Mouse (Mus musculus) neural tube, embryonic 10.5 days (tissue): ENCODE data around the gene Olfr1380.
"Not testable (repeated sequence)": the region's sequence is repeated elsewhere in the genome, so short reads cannot be mapped to it uniquely, and the experiment has no call there.

ENCODE experiments used
- DNase-seq: peaks from one replicate; pipeline ENCODE4 v3.0.0-alpha.2; 2017; ENCODE audit warnings: low spot score; ENCODE audit errors: extremely low spot score

Gene Olfr1380

DNA sequence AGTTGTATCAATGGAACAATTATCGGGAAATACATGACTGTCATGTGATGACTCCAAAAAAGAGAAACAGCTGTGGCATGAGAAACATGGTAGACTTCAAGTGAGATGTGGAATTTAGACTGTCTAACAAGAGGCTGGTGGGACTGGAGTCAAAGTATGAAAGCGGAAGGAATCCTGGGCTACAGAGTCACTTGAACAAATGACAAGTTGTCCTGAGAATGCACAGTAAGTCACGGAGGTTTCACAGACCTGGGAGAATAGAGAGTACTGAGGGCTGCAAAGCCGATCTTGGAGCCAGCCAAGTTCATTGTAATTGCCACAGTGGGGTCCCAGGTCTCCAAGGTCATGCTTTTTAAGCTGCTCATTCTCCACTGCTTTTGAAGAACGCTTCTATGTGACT, at the start of gene Olfr1380:
Gene Olfr1380, plus strand, starts transcription at position 301 of the 400 bp plus-strand sequence.
- DNase-seq = not testable (repeated sequence)

DNA sequence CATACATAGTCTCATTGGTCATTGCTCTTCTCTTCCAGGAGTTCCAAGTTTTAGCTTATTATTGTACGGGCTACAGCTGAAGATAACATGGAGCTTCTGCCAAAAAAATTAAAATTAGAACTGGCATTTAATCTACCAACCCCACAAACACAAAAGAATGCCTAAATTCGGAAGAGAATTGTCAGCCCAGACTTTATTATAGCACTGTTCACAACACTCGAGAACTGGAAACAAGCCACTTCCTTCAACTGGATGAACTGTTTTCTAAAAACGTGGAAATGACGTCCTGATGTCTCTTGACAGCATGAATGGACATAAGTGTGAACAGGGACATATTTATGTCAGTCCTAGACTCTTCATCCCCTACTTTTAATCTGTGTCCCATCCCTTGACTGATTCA, 38.6 kb upstream of the Olfr1380 start:
- DNase-seq = no peak

DNA sequence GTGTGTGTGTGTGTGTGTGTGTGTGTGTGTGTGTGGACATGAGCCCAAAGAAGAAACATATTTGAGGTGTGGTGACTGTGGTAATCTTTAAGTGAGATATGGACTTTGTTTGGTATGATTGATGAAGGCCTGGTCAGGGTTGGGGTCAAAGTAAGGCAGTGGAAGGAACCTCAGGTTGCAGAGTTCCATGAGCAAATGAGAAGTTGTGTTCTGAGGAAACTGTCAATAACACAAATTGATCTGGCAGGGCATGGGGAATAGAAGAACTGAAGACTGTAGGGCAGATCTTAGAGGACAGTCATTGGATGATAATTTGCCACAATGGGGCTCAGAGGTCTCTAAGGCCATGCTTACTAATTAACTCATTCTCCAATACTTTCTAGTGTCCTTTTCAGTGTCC, 37.3 kb upstream of the Olfr1380 start, which contains the start of gene Olfr1383:
Gene Olfr1383, plus strand, starts transcription at position 301 of the 400 bp plus-strand sequence.
- no peak for DNase-seq

DNA sequence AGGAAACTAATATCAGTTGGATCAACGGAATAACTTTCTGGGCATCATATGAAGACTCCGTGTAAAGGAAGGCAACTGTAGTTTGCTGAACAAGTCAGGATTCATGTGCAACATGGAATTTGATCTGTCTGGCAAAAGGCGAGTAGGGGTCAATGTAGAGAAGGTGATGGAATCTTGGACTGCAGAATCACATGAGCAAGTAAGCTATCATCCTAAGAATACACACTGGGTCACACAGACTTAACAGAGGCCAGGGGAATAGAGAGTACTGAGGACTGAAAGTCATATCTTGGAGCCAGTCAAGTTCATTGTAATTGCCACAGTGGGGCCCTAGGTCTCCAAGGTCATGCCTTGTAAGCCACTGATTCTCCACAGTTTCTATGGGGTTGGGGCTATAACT, 28.7 kb upstream of the Olfr1380 start, which contains the start of gene Olfr1382:
Gene Olfr1382, plus strand, starts transcription at position 301 of the 400 bp plus-strand sequence.
- no peak for DNase-seq

DNA sequence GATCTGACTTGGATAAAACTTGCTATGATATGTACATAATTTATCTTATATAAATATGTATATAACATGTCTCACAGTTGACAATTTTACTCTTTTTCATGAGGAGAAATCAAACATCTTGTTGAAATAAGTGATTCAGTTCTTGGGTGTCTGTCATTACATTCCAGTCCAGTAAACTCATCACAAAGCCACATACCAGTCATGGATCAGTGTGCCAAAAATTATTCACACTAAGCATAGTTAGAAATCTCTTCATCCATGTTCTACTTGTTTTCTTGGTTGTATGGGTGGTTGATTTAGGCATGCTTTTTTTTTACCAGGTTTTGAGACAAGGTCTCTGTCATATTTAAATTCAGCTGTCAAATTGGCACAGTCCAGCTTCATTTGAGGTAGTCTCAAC, 23.9 kb upstream of the Olfr1380 start:
- no peak for DNase-seq

DNA sequence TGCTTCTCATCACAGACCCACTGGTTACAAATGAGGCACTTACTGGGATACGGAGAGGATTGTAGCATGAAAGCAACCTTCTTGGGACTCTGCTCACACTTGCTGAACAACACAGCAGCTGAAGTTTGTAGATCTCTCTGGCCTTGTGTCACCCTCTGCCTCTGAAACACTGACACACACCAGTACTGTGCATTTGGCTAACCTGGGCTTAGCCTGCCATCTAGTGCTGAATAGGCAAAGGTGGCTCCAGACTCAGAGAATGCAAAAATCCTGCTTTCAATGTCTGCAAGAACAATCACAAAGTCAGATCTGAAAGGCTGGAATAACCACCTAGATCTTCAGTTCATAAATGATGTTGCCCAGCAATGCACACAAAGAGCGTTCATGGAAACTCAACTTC, 20.0 kb upstream of the Olfr1380 start:
- DNase-seq = not testable (repeated sequence)

DNA sequence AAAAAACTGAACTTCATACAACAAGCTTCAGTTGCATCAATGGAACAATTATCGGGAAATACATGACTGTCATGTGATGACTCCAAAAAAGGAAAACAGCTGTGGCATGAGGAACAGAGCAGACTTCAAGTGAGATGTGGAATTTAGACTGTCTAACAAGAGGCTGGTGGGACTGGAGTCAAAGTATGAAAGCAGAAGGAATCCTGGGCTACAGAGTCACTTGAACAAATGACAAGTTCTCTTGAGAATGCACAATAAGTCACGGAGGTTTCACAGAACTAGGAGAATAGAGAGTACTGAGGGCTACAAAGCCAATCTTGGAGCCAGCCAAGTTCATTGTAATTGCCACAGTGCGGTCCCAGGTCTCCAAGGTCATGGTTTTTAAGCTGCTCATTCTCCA, 13.5 kb upstream of the Olfr1380 start, which contains the start of gene Olfr1381:
Gene Olfr1381, plus strand, starts transcription at position 301 of the 400 bp plus-strand sequence.
- DNase-seq = not testable (repeated sequence)

DNA sequence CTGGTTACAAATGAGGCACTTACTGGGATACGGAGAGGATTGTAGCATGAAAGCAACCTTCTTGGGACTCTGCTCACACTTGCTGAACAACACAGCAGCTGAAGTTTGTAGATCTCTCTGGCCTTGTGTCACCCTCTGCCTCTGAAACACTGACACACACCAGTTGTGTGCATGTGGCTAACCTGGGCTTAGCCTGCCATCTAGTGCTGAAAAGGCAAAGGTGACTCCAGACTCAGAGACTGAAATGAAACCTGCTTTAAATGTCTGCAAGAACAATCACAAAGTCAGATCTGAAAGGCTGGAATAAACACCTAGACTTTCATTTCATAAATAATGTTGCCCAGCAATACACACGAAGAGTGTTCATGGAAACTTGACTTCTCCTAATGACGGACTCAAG, 2.6 kb upstream of the Olfr1380 start:
- DNase-seq = not testable (repeated sequence)

DNA sequence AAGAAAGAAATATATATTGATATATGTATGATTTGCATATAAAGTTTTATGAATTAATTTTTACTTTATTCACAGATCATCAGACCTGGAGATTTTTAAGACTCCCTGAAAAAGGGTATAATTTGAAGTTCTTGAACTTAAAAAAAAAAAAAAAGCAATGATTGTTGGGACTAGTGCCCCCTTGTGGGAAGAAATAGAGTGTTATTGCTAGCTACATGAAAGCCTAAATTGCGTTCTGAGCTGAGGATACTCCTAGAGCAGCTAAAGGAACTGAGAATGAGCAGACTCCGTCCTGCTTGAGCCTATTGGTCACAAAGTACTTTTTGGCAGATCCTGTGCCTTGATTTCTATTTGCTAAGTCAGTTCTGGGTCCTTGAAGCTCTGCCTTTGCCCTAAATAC, 18.4 kb downstream of the Olfr1380 start:
- DNase-seq = not testable (repeated sequence)

DNA sequence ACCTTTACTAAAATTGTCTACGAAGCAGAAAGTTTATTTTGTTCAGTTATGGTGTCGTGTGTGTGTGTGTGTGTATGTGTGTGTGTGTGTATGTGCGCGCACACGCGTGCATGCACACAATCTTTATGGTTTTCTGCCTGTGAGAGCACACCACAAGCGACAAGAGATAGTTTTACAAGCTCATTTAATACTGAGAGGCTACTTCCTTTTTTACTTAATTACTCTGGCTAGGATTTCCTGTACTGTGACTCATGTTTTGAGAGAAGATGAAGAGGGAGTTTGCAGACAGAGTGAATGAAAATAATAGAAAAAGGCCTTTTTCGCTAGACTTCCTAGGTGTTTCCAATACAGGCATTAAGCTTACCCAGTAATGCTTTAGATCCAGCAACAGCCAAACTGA, 23.8 kb downstream of the Olfr1380 start:
- DNase-seq = not testable (repeated sequence)

DNA sequence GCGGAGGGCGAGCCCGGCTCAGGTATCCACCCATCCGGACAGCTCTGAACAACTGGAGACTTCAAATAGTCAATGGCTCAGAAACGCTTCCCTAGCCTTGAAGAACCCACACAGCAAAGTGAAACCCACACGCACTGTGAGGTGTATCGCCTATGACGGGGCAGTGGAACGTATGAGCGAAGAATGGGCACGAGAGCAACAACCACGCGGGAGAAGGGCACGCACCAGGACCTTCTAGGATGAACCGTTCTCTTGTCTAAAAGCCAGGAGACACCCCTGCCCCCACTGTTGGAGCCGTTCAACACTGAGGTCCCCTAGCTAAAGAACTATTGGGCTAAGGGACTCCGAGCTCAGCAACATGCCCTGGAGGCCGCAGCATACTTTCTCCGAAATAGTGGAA, 33.5 kb downstream of the Olfr1380 start:
- no peak for DNase-seq

DNA sequence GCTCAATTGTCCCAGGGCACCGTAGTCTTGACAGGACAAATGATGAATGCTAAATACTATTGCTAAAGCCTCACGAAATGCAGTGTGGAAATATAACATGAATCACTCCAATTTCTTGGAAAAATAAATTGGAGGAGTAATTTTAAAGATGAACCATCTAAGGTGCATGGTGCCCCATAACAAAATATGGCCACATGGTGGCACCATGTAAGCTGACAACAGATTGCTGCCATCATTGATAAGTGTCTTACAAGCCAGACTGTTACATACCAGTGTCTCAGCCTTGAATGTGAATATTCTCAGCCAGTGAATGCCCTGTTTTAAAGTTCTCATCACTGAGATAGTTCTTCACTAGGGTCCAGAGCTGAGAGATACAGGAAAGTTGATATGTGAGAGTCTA, 40.5 kb downstream of the Olfr1380 start:
- DNase-seq = not testable (repeated sequence)

DNA sequence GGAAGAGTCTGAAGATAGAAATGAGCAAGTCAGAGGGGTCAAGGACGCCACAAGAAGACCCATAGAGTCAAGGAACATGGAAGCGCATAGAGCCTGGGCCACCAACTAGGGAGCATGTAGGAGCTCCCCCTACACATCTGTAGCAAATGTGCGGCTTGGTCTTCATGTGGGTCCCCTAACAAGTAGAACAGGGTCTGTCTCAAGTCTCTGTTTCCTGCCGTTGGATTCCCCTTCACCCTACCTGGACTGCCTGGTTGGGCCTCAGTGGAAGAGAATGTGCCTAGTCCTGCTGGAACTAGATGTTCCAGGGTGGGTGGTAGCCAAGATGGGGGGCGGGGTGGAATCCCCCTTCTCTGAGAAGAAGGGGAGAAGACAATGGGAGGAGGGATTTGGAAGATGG, 51.6 kb downstream of the Olfr1380 start:
- not testable (repeated sequence) for DNase-seq

DNA sequence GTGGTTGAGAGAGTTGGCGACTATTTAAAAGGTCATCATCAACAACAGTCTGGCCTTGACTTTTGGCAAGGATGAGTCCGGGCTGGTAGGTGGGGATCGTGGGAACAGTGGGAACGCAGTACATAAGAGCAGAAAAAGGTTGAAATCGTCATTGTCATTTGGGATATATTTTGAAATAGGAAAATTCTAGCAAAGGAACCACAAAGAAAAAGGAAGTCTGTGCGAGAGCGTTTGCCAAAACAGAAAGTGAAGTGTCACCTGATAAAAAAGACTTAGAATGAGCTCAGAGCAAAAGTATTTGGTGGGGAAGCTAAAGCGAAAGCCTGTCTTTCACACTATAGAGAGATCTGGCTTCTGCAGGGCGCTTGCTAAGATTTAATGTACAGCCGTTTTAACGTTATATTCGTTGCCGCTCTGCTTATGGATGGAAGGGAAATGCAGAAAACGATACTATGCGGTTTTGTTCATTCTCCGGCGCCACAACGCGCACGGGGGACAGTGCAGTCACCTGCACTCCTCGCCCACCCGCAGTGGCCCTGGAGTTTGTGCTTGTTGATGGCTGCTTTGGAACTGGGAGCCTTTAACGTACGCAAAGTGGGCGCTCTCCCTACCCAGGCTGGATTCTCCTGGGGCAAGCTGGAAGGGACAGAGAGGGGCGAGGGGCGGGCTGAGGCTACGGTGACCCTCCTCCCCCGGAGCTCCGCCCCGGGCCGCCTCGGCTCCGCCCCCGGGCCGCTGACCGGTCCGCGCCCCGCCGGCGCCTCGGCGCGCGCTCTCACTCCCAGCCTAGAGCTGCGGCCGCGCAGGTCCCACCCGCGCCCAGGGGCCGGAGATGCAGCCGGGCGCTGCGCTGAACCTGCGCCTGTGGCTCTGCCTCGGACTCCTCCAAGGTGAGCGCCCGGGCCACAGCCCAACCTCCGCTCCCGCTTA, 52.5 kb downstream of the Olfr1380 start, which contains the start of gene Flt4:
Gene Flt4, plus strand, starts transcription at position 326 of the 930 bp plus-strand sequence.
- peak; percentile 41 for DNase-seq

DNA sequence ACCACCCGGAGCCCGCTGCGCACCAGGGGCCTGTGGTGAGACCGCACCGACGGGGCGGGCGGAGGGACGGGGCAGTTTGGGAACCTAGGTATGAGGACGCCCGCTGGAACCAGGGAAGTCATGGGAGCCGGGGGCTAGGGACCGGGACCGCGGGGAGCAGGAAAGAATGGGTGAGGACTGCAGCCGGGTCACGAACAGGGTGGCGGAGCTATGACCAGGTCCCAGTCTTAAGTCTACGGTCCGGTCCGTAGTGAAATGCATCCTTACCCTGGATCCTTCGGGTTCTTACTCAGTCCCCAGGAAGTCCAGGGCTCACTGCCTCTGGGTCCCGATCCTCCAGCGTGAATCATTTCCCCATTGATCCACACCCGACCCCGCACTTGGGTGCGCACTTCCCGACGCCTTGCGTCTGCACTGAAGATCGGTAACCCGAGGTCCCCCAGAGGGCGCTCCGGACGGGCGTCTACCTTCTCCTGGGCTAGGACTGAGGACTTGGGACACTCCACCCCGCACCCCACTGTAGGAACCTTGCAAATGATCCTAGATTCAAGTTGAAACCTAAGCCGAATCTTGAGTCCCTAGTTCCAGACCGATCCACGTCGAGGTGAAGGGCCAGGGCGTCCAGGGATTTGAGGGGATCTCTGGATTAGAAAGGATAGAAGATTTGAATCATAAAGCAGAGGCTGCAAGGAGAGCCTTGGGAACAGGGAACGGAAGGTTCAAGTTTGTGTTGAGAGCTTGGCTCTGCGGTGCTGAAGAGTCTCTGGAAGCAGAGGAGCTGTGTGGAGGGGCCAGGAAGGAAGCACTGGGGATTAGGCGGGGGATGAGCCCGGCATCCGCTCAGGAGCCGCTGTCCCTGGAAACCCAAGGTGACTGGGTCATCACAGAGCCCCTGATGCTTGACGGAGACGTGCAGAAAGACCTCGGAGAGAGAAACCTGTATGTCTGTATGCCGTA, 53.5 kb downstream of the Olfr1380 start:
- peak; percentile 54 for DNase-seq

DNA sequence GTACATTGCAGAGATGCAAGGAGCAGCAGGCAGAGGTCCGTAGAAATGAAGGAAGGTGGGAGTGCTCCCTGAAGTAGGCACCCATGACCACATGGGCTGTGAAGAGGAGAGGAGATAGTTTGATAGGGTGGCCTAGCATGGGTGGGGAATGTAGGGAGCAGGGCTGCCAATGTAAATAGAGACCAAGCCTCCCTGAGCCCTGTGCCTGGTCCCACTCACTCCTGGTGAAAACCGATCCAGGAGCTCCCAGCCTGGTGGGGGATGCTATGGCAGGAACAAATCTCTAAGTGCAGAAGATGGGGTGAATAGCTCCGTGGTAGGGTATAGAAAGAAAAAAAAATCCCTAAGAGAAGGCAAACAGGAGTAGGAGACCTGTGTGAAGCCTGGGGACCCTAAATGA, 54.7 kb downstream of the Olfr1380 start:
- DNase-seq = not testable (repeated sequence)

DNA sequence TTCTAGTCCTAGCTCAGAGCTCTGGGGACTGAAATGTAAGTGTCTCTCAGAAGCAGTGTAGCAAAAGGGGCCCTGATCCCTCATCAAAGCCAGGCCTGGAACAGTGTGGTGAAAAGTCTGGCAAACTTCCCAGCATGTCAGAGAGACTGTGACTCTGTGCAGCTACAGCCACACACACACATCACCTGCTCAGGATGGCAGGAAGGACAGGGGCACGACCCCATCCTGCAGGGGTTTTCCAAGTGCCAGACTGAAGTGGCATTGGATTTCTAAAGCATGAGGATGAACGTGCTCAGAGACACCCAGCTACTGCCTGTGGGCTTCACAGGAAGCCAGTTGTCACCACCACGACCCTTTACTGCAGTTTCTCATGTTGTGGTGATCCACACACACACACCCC, 55.5 kb downstream of the Olfr1380 start:
- DNase-seq = no peak

DNA sequence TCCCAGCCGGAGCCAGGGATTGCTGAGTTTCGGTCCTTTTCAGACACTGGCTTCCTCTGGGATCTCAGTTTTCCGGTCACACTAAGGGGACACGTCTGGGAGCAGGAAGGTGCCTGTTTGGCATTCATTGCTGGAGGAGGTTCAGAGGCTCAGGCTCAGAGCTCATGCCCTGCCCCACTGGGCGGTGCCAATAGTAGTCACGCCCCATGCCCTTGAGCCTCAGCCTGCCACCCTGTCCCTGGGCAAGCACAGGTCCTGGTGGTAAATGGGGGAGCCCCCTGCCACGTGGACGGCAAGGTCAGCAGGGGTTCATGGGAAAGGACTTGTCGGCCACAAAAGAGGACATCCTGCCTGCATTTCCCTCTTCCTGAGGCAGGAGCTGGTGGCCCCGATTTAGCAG, 56.7 kb downstream of the Olfr1380 start:
- no peak for DNase-seq
